Mouse (Mus musculus): ENCODE results near the gene Gm11549.

DNA sequence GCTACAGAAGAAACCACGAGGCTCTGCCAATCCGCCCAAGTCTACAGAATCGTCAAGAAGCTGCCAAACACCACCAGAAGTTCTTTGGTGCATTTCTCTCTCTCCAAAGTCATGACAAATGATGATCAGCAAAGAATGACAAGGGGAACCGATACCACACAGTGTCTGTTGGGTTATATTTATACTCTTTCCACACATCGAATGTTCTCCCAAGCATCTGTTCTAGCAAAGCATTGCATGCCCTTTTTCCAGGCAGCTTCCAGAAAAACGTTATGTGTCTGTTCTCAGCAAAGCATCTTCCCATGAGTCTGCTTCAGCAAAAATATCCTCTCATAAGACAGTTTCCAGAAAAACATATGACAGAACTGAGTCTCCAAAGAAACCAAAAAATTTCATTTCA is 34.7 kb downstream of the Gm11549 start:
- no peak for TF ChIP-seq MAFK (IDR thresholded peaks at IDR 0.05; ENCODE audit: insufficient read depth, low read depth, low read length)
- TF ChIP-seq HCFC1 (IDR thresholded peaks at IDR 0.05; ENCODE audit: borderline replicate concordance, insufficient read depth, low read length): no peak
